Mouse (Mus musculus) ES-E14 (cell line): Measurements from ENCODE around the gene Trim75. TPM values are rescaled to one million over a fixed set of nuclear protein-coding genes. Genes with fewer than 3 reads are reported as not detected.

ENCODE experiments used
- DNase-seq: peaks from one replicate; pipeline ENCODE4 v3.0.0-alpha.2; 2013; ENCODE audit warnings: low read depth, low spot score
- H3K27ac ChIP-seq: 2 replicates; pipeline ENCODE4 v1.5.1; 2012; ENCODE audit warnings: low read depth, mild to moderate bottlenecking, low read length, moderate library complexity, mixed read lengths; ENCODE audit not compliant: poor library complexity, insufficient read depth, severe bottlenecking
- H3K36me3 ChIP-seq: 2 replicates; pipeline ENCODE4 v1.6.1; 2012; ENCODE audit warnings: mild to moderate bottlenecking, low read length, moderate library complexity, mixed read lengths; ENCODE audit not compliant: control insufficient read depth, poor library complexity, insufficient read depth, severe bottlenecking
- H3K4me1 ChIP-seq, 2 experiments: fragments of 150-350 bp in 1 of 2; sonication (generic) in 1 of 2; 2 replicates each; pipeline ENCODE4 v1.6.1; 2012; ENCODE audit warnings: low read length in 2 of 2, mild to moderate bottlenecking in 1 of 2, mixed read lengths in 1 of 2; ENCODE audit not compliant: control insufficient read depth in 2 of 2, insufficient read depth in 2 of 2, poor library complexity in 1 of 2
- H3K4me3 ChIP-seq, 2 experiments: fragments of 150-350 bp in 1 of 2; sonication (generic) in 1 of 2; 2 replicates each; pipeline ENCODE4 v1.5.1; 2012; ENCODE audit warnings: low read length in 2 of 2, low read depth in 1 of 2, mild to moderate bottlenecking in 1 of 2, mixed read lengths in 1 of 2; ENCODE audit not compliant: insufficient read depth in 1 of 2, poor library complexity in 1 of 2, severe bottlenecking in 1 of 2
- H3K9ac ChIP-seq: 2 replicates; pipeline ENCODE4 v1.6.1; 2012; ENCODE audit warnings: low read depth, mild to moderate bottlenecking, low read length, mixed read lengths; ENCODE audit not compliant: poor library complexity, insufficient read depth, severe bottlenecking
- H3K9me3 ChIP-seq: fragments of 150-350 bp; sonication (generic); 2 replicates; pipeline ENCODE4 v1.6.1; 2012; ENCODE audit warnings: low read depth, mild to moderate bottlenecking, low read length; ENCODE audit not compliant: control insufficient read depth, insufficient read depth
- CHD2 ChIP-seq: IDR thresholded peaks from 2 replicates; pipeline ENCODE4 v1.6.1; 2014; ENCODE audit warnings: mild to moderate bottlenecking, low read depth, low read length, inconsistent platforms
- HCFC1 ChIP-seq: IDR thresholded peaks from 2 replicates; pipeline ENCODE4 v1.6.1; 2012; ENCODE audit warnings: low read length, inconsistent platforms, borderline replicate concordance; ENCODE audit not compliant: insufficient read depth
- MAFK ChIP-seq: IDR thresholded peaks from 2 replicates; pipeline ENCODE4 v1.6.1; 2014; ENCODE audit warnings: mild to moderate bottlenecking, low read depth, low read length, inconsistent platforms; ENCODE audit not compliant: insufficient read depth
- ZC3H11A ChIP-seq: IDR thresholded peaks from 2 replicates; pipeline ENCODE4 v1.6.1; 2012; ENCODE audit warnings: low read depth, mild to moderate bottlenecking, inconsistent platforms, low read length, borderline replicate concordance
- ZNF384 ChIP-seq: IDR thresholded peaks from 2 replicates; pipeline ENCODE4 v1.6.1; 2012; ENCODE audit warnings: low read depth, low read length, inconsistent platforms
- in situ Hi-C, 2 experiments: fragments of 600-800 bp; cut with MboI; formaldehyde crosslinking; loops; one replicate each; pipeline ENCODE4 v1.15.1; 2025; ENCODE audit warnings: low sequenced_read_pairs in 2 of 2, inconsistent platforms in 1 of 2; ENCODE audit not compliant: unreplicated experiment in 2 of 2
- total RNA-seq: library from RNA; depleted of rRNA; stranded (reverse); fragments of 300-350 nt; gene quantifications from 2 replicates; pipeline ENCODE4 v1.2.3, GENCODE M21; 2012

The Trim75 gene
- total RNA-seq, 1 experiment, result 0.18 TPM

DNA sequence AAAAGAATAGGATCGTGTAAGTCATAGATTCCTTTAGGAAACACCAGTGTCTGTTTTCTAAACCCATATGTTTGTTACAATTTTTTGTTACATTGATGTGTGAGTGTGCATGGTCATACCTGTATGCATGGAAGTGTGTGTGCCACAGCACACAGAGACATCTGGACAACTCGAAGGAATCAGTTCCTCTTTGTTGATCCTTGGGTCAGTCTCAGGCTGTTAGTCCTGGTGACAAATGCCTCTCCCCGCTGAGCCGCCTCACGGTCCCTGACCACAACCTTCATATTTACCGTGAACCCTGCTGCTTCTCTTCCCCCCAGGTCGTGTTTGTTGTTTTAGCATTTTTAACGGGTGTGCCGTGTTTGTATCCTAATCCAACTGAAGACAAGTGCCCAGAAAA, 28.6 kb downstream of the Trim75 start:
- Histone ChIP-seq H3K9me3 (no peaks in the 10 kb centered on the region), H3K27ac (no peak overlapping the region), H3K4me3 (no peak overlapping the region), H3K4me1 (no peaks in the 10 kb centered on the region), H3K36me3 (peaks cover 8% of the 10 kb centered on the region), H3K9ac (no peak overlapping the region)
- in situ Hi-C loops, result no loop called here
- DNase-seq, result no peak
- no peak for TF ChIP-seq CHD2
- TF ChIP-seq HCFC1, result no peak
- no peak for TF ChIP-seq MAFK
- no peak for TF ChIP-seq ZNF384
- TF ChIP-seq ZC3H11A, result no peak

GRCm38 (mm10) chr8:64952101-64952500, 35.5 kb downstream of the Trim75 start:
- in situ Hi-C loops, result no loop called here
- H3K9ac ChIP-seq, result no peak overlapping the region

DNA sequence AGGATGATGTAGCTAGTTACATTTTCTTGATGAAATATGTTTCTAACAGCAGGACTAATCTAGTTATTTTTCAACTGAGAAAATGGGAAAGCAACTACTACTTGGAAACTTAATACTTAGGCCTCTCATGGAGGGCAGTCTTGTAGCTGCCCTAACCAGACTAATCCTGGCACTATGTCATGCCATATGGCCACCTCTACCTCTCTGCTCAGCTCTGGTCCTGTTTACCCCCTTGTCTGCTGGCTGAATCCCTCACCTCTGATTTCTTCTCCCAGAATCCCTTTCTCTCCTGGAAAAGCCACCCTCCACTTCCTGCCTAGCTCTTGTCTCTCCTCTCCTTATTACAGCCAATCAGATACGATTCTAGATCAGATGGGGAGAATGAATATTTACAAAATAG, 39.3 kb downstream of the Trim75 start:
- no peaks in the 10 kb centered on the region for H3K36me3 ChIP-seq
- H3K9me3 ChIP-seq, result no peaks in the 10 kb centered on the region
- no peak overlapping the region for H3K4me3 ChIP-seq
- H3K27ac ChIP-seq, result no peak overlapping the region
- in situ Hi-C loops, result loop anchor here in 1 of 2 experiments (10.0 kb wide), 1 partner anchor 334 kb away; no protein-coding TSS in a partner anchor
- H3K4me1 ChIP-seq, result peaks cover 2 to 7% of the 10 kb centered on the region in 2 experiments; a peak in 2 of 4 replicates
- H3K9ac ChIP-seq, result no peak overlapping the region
- no peak for TF ChIP-seq MAFK
- DNase-seq, result no peak

More at GRCm38 (mm10) chr8:64952101-64952500, 35.5 kb downstream of the Trim75 start:
- Histone ChIP-seq H3K4me3 (no peak overlapping the region), H3K4me1 (peaks cover 0 to 5% of the 10 kb centered on the region in 2 experiments; a peak in 1 of 4 replicates), H3K9me3 (no peaks in the 10 kb centered on the region), H3K27ac (no peak overlapping the region), H3K36me3 (no peaks in the 10 kb centered on the region)
- DNase-seq, result no peak
- TF ChIP-seq ZC3H11A, result no peak
- no peak for TF ChIP-seq ZNF384
- no peak for TF ChIP-seq HCFC1
- TF ChIP-seq CHD2, result no peak
- no peak for TF ChIP-seq MAFK

- TF ChIP-seq MAFK (no peak), ZC3H11A (no peak), ZNF384 (no peak), CHD2 (no peak), HCFC1 (no peak)
- Histone ChIP-seq H3K9ac (peak overlapping the region; percentile 87), H3K4me3 (peak overlapping the region; percentile 83 to 92), H3K27ac (no peak overlapping the region), H3K4me1 (peaks cover 2 to 7% of the 10 kb centered on the region in 2 experiments; a peak in 2 of 4 replicates), H3K9me3 (no peaks in the 10 kb centered on the region), H3K36me3 (no peaks in the 10 kb centered on the region)
- no peak for DNase-seq
- in situ Hi-C loops, result loop anchor here in 1 of 2 experiments (10.0 kb wide), 1 partner anchor 333 kb away; no protein-coding TSS in a partner anchor
Measured at GRCm38 (mm10) chr8:64947698-64948034, 40.0 kb downstream of the Trim75 start.

GRCm38 (mm10) chr8:64946820-64947697, 40.6 kb downstream of the Trim75 start, which contains the start of gene Tmem192:
Gene Tmem192 (plus strand): TSS chr8:64947185.
- Histone ChIP-seq H3K36me3 (no peaks in the 10 kb centered on the region), H3K27ac (peak within 1 kb of the TSS; percentile 11; the same call in 1 of the 2 replicates), H3K9me3 (no peaks in the 10 kb centered on the region), H3K4me1 (peaks cover 2 to 7% of the 10 kb centered on the region in 2 experiments; a peak in 2 of 4 replicates), H3K4me3 (peak within 1 kb of the TSS; percentile 83 to 92), H3K9ac (peak within 1 kb of the TSS; percentile 87)
- no peak for TF ChIP-seq CHD2
- no peak for TF ChIP-seq MAFK
- TF ChIP-seq HCFC1, result no peak
- no peak for TF ChIP-seq ZNF384
- no peak for TF ChIP-seq ZC3H11A
- in situ Hi-C loops, result loop anchor here in 1 of 2 experiments (10.0 kb wide), 1 partner anchor 332 kb away; no protein-coding TSS in a partner anchor
- peak; percentile 70 for DNase-seq
